Mouse (Mus musculus) liver, embryonic 14.5 days (tissue): ENCODE measurements around the gene Dnhd1. TPM values are rescaled to one million over a fixed set of nuclear protein-coding genes. Genes with fewer than 3 reads are reported as not detected.

Experiments
- ATAC-seq: fragments of 200-750 bp; cut with Nextera tagmentation; 2 replicates; pipeline ENCODE4 v1.8.0; 2017; ENCODE audit warnings: moderate number of reproducible peaks, mild to moderate bottlenecking, moderate library complexity; ENCODE audit not compliant: insufficient read depth
- DNase-seq, 3 experiments: peaks; one replicate each; pipeline ENCODE4 v3.0.0-alpha.2; 2012 to 2013; ENCODE audit warnings: low read depth in 3 of 3, low spot score in 3 of 3
- H3K27ac ChIP-seq: fragments of 300-500 bp; sonication (generic); 2 replicates; pipeline ENCODE4 v1.5.1; 2014; ENCODE audit warnings: moderate library complexity, mild to moderate bottlenecking, control low read depth, inconsistent platforms
- H3K27me3 ChIP-seq: fragments of 300-500 bp; sonication (generic); 2 replicates; pipeline ENCODE4 v1.6.1; 2014; ENCODE audit warnings: mild to moderate bottlenecking, low read length, moderate library complexity; ENCODE audit not compliant: control insufficient read depth, insufficient read depth
- H3K36me3 ChIP-seq: fragments of 300-500 bp; sonication (generic); replicated peaks from 2 replicates; pipeline ENCODE4 v1.6.1; 2014; ENCODE audit warnings: low read depth; ENCODE audit not compliant: control insufficient read depth, insufficient read depth
- H3K4me1 ChIP-seq, 2 experiments: fragments of 200-500 bp in 1 of 2; fragments of 300-500 bp in 1 of 2; sonication (generic) in 1 of 2; replicated peaks; 2 replicates each; pipeline ENCODE4 v1.6.1; 2012 to 2014; ENCODE audit warnings: antibody characterized with exemption in 1 of 2, inconsistent platforms in 1 of 2, low read length in 1 of 2; ENCODE audit not compliant: control insufficient read depth in 2 of 2, insufficient read depth in 2 of 2
- H3K4me2 ChIP-seq: fragments of 300-500 bp; sonication (generic); 2 replicates; pipeline ENCODE4 v1.6.1; 2014; ENCODE audit warnings: low read depth, mild to moderate bottlenecking, control low read depth, moderate library complexity
- H3K4me3 ChIP-seq, 2 experiments: fragments of 200-500 bp in 1 of 2; fragments of 300-500 bp in 1 of 2; sonication (generic) in 1 of 2; 2 replicates each; pipeline ENCODE4 v1.5.1; 2012 to 2014; ENCODE audit warnings: low read depth in 2 of 2, low read length in 2 of 2, mild to moderate bottlenecking in 2 of 2, control low read depth in 1 of 2, inconsistent platforms in 1 of 2, moderate library complexity in 1 of 2; ENCODE audit not compliant: insufficient read depth in 1 of 2
- H3K9ac ChIP-seq: fragments of 300-500 bp; sonication (generic); replicated peaks from 2 replicates; pipeline ENCODE4 v1.6.1; 2014; ENCODE audit warnings: mild to moderate bottlenecking, control low read depth, moderate library complexity
- H3K9me3 ChIP-seq: fragments of 300-500 bp; sonication (generic); 2 replicates; pipeline ENCODE4 v1.6.1; 2016; ENCODE audit warnings: low read length, mixed read lengths; ENCODE audit not compliant: control insufficient read depth
- CTCF ChIP-seq: IDR thresholded peaks from 2 replicates; pipeline ENCODE4 v1.5.1; 2016; ENCODE audit warnings: antibody characterized with exemption, low read depth, control low read depth
- EP300 ChIP-seq: IDR thresholded peaks from 2 replicates; pipeline ENCODE4 v1.6.1; 2016; ENCODE audit warnings: antibody characterized with exemption, low read depth
- WGBS: fragments of 180-500 bp; shearing (Covaris S2); extraction: QIAGEN DNeasy Blood & Tissue Kit; methylation state at CpG from one replicate; pipeline ENCODE4 v1.1.7; 2014; ENCODE audit not compliant: insufficient replicate concordance; 5-methylcytosine and 5-hydroxymethylcytosine counted together
- polyA plus RNA-seq, 2 experiments: library from polyadenylated mRNA; depleted of rRNA in 1 of 2; stranded (reverse) in 1 of 2; unstranded in 1 of 2; fragments of >200 nt; fragmentation: Nextera tagmentation in 1 of 2; extraction: Ambion mirVana in 1 of 2; gene quantifications; 2 replicates each; pipeline versions ENCODE4 v1.2.1 to v1.2.3; 2012 to 2014

The Dnhd1 gene
- polyA plus RNA-seq, 2 experiments: 0.11 to 0.57 TPM

- ATAC-seq: no peak
- H3K27me3 ChIP-seq: no peaks in the 10 kb centered on the region
Measured at GRCm38 (mm10) chr7:105690875-105691274, 40.2 kb downstream of the Dnhd1 start.

GRCm38 (mm10) chr7:105703184-105703583 lies 52.6 kb downstream of the Dnhd1 start:
- no peak overlapping the region for H3K4me2 ChIP-seq
- no peaks in the 10 kb centered on the region for H3K27me3 ChIP-seq
- WGBS: 60% methylated on average over 16 of the region's 16 CpGs
- no peaks in the 10 kb centered on the region for H3K9me3 ChIP-seq
- H3K4me3 ChIP-seq: no peak overlapping the region
- no peak for DNase-seq
- ATAC-seq: no peak
- H3K27ac ChIP-seq: no peak overlapping the region
- no peak overlapping the region for H3K9ac ChIP-seq
- no peaks in the 10 kb centered on the region for H3K4me1 ChIP-seq
- no peak for TF ChIP-seq CTCF
- TF ChIP-seq EP300: no peak
- no peaks in the 10 kb centered on the region for H3K36me3 ChIP-seq

More at GRCm38 (mm10) chr7:105690875-105691274, 40.2 kb downstream of the Dnhd1 start:
- WGBS: 9% methylated on average over 1 of the region's 1 CpGs
- H3K4me3 ChIP-seq: no peak overlapping the region
- H3K9ac ChIP-seq: no peak overlapping the region
- no peak overlapping the region for H3K4me2 ChIP-seq
- no peaks in the 10 kb centered on the region for H3K9me3 ChIP-seq
- no peak for DNase-seq
- H3K4me1 ChIP-seq: no peaks in the 10 kb centered on the region
- H3K27ac ChIP-seq: no peak overlapping the region
- TF ChIP-seq CTCF: no peak
- TF ChIP-seq EP300: no peak
- H3K36me3 ChIP-seq: no peaks in the 10 kb centered on the region

- H3K4me2 ChIP-seq: no peak overlapping the region
- DNase-seq (no peak), ATAC-seq (no peak)
- TF ChIP-seq EP300 (no peak), CTCF (no peak)
- H3K27ac ChIP-seq: no peak overlapping the region
- H3K9me3 ChIP-seq: no peaks in the 10 kb centered on the region
- WGBS: 60% methylated on average over 4 of the region's 4 CpGs
- no peaks in the 10 kb centered on the region for H3K36me3 ChIP-seq
- H3K4me1 ChIP-seq: no peaks in the 10 kb centered on the region
- no peaks in the 10 kb centered on the region for H3K27me3 ChIP-seq
- H3K9ac ChIP-seq: no peak overlapping the region
- H3K4me3 ChIP-seq: no peak overlapping the region
Measured at GRCm38 (mm10) chr7:105703816-105704215, 53.2 kb downstream of the Dnhd1 start.

- H3K4me1 ChIP-seq: no peaks in the 10 kb centered on the region
- no peak overlapping the region for H3K9ac ChIP-seq
- no peaks in the 10 kb centered on the region for H3K36me3 ChIP-seq
- 55% methylated on average over 5 of the region's 5 CpGs for WGBS
- no peaks in the 10 kb centered on the region for H3K27me3 ChIP-seq
- DNase-seq (no peak), ATAC-seq (peak; percentile 78)
- H3K4me2 ChIP-seq: no peak overlapping the region
- no peak overlapping the region for H3K27ac ChIP-seq
- peak; percentile 32; the same call in 1 of the 2 replicates for TF ChIP-seq EP300
- no peak for TF ChIP-seq CTCF
- H3K9me3 ChIP-seq: no peaks in the 10 kb centered on the region
- H3K4me3 ChIP-seq: no peak overlapping the region
Measured at GRCm38 (mm10) chr7:105708733-105709132, 58.1 kb downstream of the Dnhd1 start.

- Histone ChIP-seq H3K4me3 (no peak overlapping the region), H3K27ac (no peak overlapping the region), H3K36me3 (no peaks in the 10 kb centered on the region), H3K4me2 (no peak overlapping the region), H3K9ac (no peak overlapping the region), H3K27me3 (no peaks in the 10 kb centered on the region), H3K9me3 (no peaks in the 10 kb centered on the region), H3K4me1 (no peaks in the 10 kb centered on the region)
- TF ChIP-seq CTCF: peak; percentile 47
- no peak for TF ChIP-seq EP300
- 52% methylated on average over 3 of the region's 3 CpGs for WGBS
- no peak for ATAC-seq
- no peak for DNase-seq
Measured at GRCm38 (mm10) chr7:105715366-105715765, 64.7 kb downstream of the Dnhd1 start.
